Mouse (Mus musculus) MEL (cell line): ENCODE measurements at regions not wholly inside any gene's neighbourhood (a gene's known extent, or its start where the extent isn't known, plus 50 kb on each side); places are given as distances from the start of the nearest gene placed in this dataset.

Experiments
- DNase-seq: peaks from one replicate; pipeline ENCODE4 v3.0.0; 2011; ENCODE audit warnings: low read depth, low spot score
- H3K27ac ChIP-seq: 2 replicates; pipeline ENCODE4 v1.5.1; 2012; ENCODE audit warnings: low read depth, mild to moderate bottlenecking, control low read depth, low read length, moderate library complexity; ENCODE audit not compliant: control insufficient read depth
- H3K27me3 ChIP-seq, 2 experiments: fragments of 150-350 bp in 1 of 2; sonication (generic) in 1 of 2; 2 replicates each; pipeline ENCODE4 v1.6.1; 2012; ENCODE audit warnings: low read length in 2 of 2, mild to moderate bottlenecking in 2 of 2, improper control_type of control experiment in 1 of 2, moderate library complexity in 1 of 2; ENCODE audit not compliant: insufficient read depth in 2 of 2, control insufficient read depth in 1 of 2
- H3K36me3 ChIP-seq, 2 experiments: 2 replicates each; pipeline ENCODE4 v1.6.1; 2012 to 2014; ENCODE audit warnings: low read length in 2 of 2, improper control_type of control experiment in 1 of 2, inconsistent platforms in 1 of 2, mild to moderate bottlenecking in 1 of 2; ENCODE audit not compliant: insufficient read depth in 2 of 2, control insufficient read depth in 1 of 2
- H3K4me1 ChIP-seq, 2 experiments: fragments of 150-350 bp in 1 of 2; sonication (generic) in 1 of 2; 2 replicates each; pipeline ENCODE4 v1.6.1; 2012; ENCODE audit warnings: low read length in 2 of 2, improper control_type of control experiment in 1 of 2, mild to moderate bottlenecking in 1 of 2; ENCODE audit not compliant: insufficient read depth in 2 of 2, control insufficient read depth in 1 of 2
- H3K4me3 ChIP-seq, 2 experiments: fragments of 150-350 bp in 1 of 2; sonication (generic) in 1 of 2; 2 replicates each; pipeline ENCODE4 v1.5.1; 2012; ENCODE audit warnings: low read depth in 2 of 2, low read length in 2 of 2, mild to moderate bottlenecking in 2 of 2, moderate library complexity in 2 of 2, control low read depth in 1 of 2, improper control_type of control experiment in 1 of 2; ENCODE audit not compliant: control insufficient read depth in 1 of 2, insufficient read depth in 1 of 2
- H3K79me2 ChIP-seq: 2 replicates; pipeline ENCODE4 v1.6.1; 2012; ENCODE audit warnings: mild to moderate bottlenecking, low read length, moderate library complexity; ENCODE audit not compliant: control insufficient read depth, poor library complexity, insufficient read depth
- H3K9ac ChIP-seq: 2 replicates; pipeline ENCODE4 v1.6.1; 2012; ENCODE audit warnings: low read depth, mild to moderate bottlenecking, control low read depth, low read length, moderate library complexity; ENCODE audit not compliant: control insufficient read depth, poor library complexity, severe bottlenecking
- H3K9me3 ChIP-seq: fragments of 150-350 bp; sonication (generic); replicated peaks from 2 replicates; pipeline ENCODE4 v1.6.1; 2012; ENCODE audit warnings: mild to moderate bottlenecking, low read length, improper control_type of control experiment, moderate library complexity; ENCODE audit not compliant: insufficient read depth
- CHD1 ChIP-seq: IDR thresholded peaks from 2 replicates; pipeline ENCODE4 v1.6.1; 2012; ENCODE audit warnings: low read depth, mild to moderate bottlenecking, inconsistent platforms, low read length, improper control_type of control experiment
- CHD2 ChIP-seq: IDR thresholded peaks from 2 replicates; pipeline ENCODE4 v1.6.1; 2011; ENCODE audit warnings: low read length, improper control_type of control experiment
- E2F4 ChIP-seq: IDR thresholded peaks from 2 replicates; pipeline ENCODE4 v1.6.1; 2011; ENCODE audit warnings: low read depth, low read length, improper control_type of control experiment, borderline replicate concordance
- ETS1 ChIP-seq: IDR thresholded peaks from 2 replicates; pipeline ENCODE4 v1.6.1; 2012; ENCODE audit warnings: low read depth, mild to moderate bottlenecking, inconsistent platforms, low read length, improper control_type of control experiment, moderate library complexity
- GABPA ChIP-seq: IDR thresholded peaks from 2 replicates; pipeline ENCODE4 v1.6.1; 2012; ENCODE audit warnings: low read depth, mild to moderate bottlenecking, inconsistent platforms, low read length, improper control_type of control experiment, moderate library complexity
- HCFC1 ChIP-seq: IDR thresholded peaks from 2 replicates; pipeline ENCODE4 v1.6.1; 2012; ENCODE audit warnings: low read depth, mild to moderate bottlenecking, inconsistent platforms, low read length, improper control_type of control experiment, moderate library complexity
- JUND ChIP-seq: IDR thresholded peaks from 2 replicates; pipeline ENCODE4 v1.6.1; 2011; ENCODE audit warnings: low read depth, mild to moderate bottlenecking, improper control_type of control experiment, low read length
- KAT2A ChIP-seq: conservative IDR thresholded peaks from 2 replicates; pipeline ENCODE4 v1.6.1; 2012; ENCODE audit warnings: low read depth, low read length, improper control_type of control experiment, inconsistent platforms
- MXI1 ChIP-seq: IDR thresholded peaks from 2 replicates; pipeline ENCODE4 v1.6.1; 2011; ENCODE audit warnings: mild to moderate bottlenecking, low read depth, low read length, improper control_type of control experiment
- MYC ChIP-seq: IDR thresholded peaks from 2 replicates; pipeline ENCODE4 v1.6.1; 2011; ENCODE audit warnings: low read depth, mild to moderate bottlenecking, low read length, improper control_type of control experiment, moderate library complexity
- NELFE ChIP-seq: IDR thresholded peaks from 2 replicates; pipeline ENCODE4 v1.6.1; 2011; ENCODE audit warnings: low read depth, low read length, improper control_type of control experiment
- SIN3A ChIP-seq: IDR thresholded peaks from 2 replicates; pipeline ENCODE4 v1.6.1; 2012; ENCODE audit warnings: low read length, improper control_type of control experiment, inconsistent platforms
- SMC3 ChIP-seq: IDR thresholded peaks from 2 replicates; pipeline ENCODE4 v1.6.1; 2011; ENCODE audit warnings: low read depth, low read length, improper control_type of control experiment
- TAL1 ChIP-seq: IDR thresholded peaks from 2 replicates; pipeline ENCODE4 v1.6.1; 2012; ENCODE audit warnings: mild to moderate bottlenecking, inconsistent platforms, low read length, moderate library complexity, mixed read lengths
- TBP ChIP-seq: IDR thresholded peaks from 2 replicates; pipeline ENCODE4 v1.8.0; 2011; ENCODE audit warnings: low read depth, low read length, improper control_type of control experiment
- USF1 ChIP-seq: IDR thresholded peaks from 2 replicates; pipeline ENCODE4 v1.6.1; 2014; ENCODE audit warnings: low read depth, mild to moderate bottlenecking, inconsistent platforms, low read length, improper control_type of control experiment, moderate library complexity
- ZC3H11A ChIP-seq: IDR thresholded peaks from 2 replicates; pipeline ENCODE4 v1.6.1; 2012; ENCODE audit warnings: low read depth, mild to moderate bottlenecking, inconsistent platforms, low read length, improper control_type of control experiment
- ZKSCAN1 ChIP-seq: IDR thresholded peaks from 2 replicates; pipeline ENCODE4 v1.6.1; 2012; ENCODE audit warnings: low read depth, mild to moderate bottlenecking, inconsistent platforms, low read length, improper control_type of control experiment, moderate library complexity
- ZNF384 ChIP-seq: IDR thresholded peaks from 2 replicates; pipeline ENCODE4 v1.6.1; 2012; ENCODE audit warnings: low read depth, mild to moderate bottlenecking, inconsistent platforms, low read length, improper control_type of control experiment

GRCm38 (mm10) chr19:15667889-15668623, 279.1 kb downstream of the Psat1 start:
- TF ChIP-seq MYC (no peak), SIN3A (no peak), USF1 (no peak), JUND (no peak), CHD2 (no peak), TBP (no peak), KAT2A (no peak), GABPA (no peak), E2F4 (no peak), HCFC1 (no peak), CHD1 (no peak), ZC3H11A (no peak), SMC3 (no peak), ZKSCAN1 (no peak), TAL1 (no peak), ETS1 (no peak), NELFE (no peak)
- TF ChIP-seq, all 39 proteins: peak for 0
- H3K9ac ChIP-seq: no peak overlapping the region
- H3K79me2 ChIP-seq: no peaks in the 10 kb centered on the region

GRCm38 (mm10) chr19:15663659-15664255, 283.4 kb downstream of the Psat1 start:
- no peak overlapping the region for H3K9ac ChIP-seq
- no peaks in the 10 kb centered on the region for H3K36me3 ChIP-seq
- DNase-seq: no peak
- peaks cover 3 to 7% of the 10 kb centered on the region in 2 experiments for H3K27me3 ChIP-seq
- no peak overlapping the region for H3K4me3 ChIP-seq
- no peaks in the 10 kb centered on the region for H3K79me2 ChIP-seq
- no peaks in the 10 kb centered on the region for H3K4me1 ChIP-seq
- TF ChIP-seq ZNF384: no peak
- no peak for TF ChIP-seq MXI1
- TF ChIP-seq, all 39 proteins: peak for 0
- Histone ChIP-seq H3K27ac (no peak overlapping the region), H3K9me3 (no peaks in the 10 kb centered on the region)

More at GRCm38 (mm10) chr19:15667889-15668623, 279.1 kb downstream of the Psat1 start:
- no peak for DNase-seq
- H3K27me3 ChIP-seq: peaks cover 3 to 8% of the 10 kb centered on the region in 2 experiments; a peak in 3 of 4 replicates
- H3K27ac ChIP-seq: no peak overlapping the region
- no peaks in the 10 kb centered on the region for H3K36me3 ChIP-seq
- H3K4me1 ChIP-seq: no peaks in the 10 kb centered on the region
- no peaks in the 10 kb centered on the region for H3K9me3 ChIP-seq
- H3K4me3 ChIP-seq: no peak overlapping the region
